Mouse (Mus musculus) testis, postnatal 14 days (tissue): ENCODE measurements around the gene Setd5.

Experiments used
- DNase-seq: peaks from one replicate; pipeline ENCODE4 v3.0.0; 2021; ENCODE audit warnings: low spot score

Gene Setd5

GRCm38 (mm10) chr6:113193765-113194460 is 116.7 kb downstream of the Setd5 start:
- peak; percentile 54 for DNase-seq

GRCm38 (mm10) chr6:113194517-113194840 is 117.3 kb downstream of the Setd5 start:
- no peak for DNase-seq

DNA sequence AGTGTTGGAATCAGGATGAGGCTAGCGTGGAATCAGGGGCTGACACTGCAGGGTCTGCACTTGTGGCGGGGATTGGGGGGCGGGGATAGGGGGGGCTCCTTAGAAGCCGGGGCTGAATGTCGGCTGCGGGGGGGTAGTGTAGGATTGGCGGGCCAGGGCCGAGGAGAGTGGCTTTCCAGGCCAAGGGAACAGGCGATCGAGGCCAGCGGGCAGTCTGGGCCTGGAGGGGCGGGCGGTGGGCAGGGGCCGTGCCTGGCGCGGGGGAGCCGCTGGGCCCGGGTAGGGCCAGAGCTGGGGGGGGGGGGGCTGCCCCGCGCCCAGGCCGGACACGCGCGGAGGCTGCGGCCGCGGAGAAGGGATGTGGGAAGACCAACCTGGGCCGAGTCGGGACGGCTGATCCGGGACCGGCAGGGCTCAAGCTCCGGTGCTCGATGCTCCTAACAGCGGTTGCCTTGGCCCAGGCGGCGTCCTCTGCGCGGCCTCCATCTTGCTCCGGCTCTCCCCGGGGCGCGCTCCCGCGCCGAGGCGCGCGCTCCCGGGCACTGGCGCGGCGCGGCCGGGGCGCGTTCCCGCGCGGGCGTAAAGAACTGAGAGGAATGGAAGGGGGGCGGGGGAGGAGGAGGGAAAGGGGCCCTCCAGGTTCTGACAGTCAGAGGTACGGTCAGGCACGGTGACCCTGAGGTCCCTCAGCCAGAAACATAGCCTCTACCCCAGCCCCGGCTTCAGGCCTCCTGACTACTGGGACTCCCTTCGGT is 117.9 kb downstream of the Setd5 start, which contains the start of gene Lhfpl4:
Gene Lhfpl4 (minus strand): TSS at position 544 of the 755 bp plus-strand sequence.
- DNase-seq, result no peak

DNA sequence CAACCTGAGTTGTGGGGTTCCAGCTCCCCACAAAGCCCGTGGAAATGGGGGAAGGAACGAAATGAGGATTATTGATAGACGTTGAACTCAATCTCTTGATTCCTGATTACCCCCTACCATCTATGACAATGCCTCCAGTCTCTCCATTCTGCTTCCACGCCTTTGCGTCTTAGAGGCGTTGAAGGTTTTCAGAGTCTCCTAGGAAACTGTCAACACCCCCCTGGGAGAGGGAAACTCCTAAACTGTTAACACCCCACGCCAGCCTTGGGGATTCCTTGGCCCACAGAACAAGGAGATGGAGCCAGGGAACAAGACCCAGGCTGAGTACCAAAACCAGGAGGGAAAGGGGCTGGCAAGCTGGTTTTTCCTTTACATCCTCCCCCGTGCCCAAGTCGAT is 118.4 kb downstream of the Setd5 start:
- no peak for DNase-seq
